Mouse (Mus musculus) CD4-positive, CD25-positive, alpha-beta regulatory T cell, adult 4 months (primary cell): ENCODE measurements around the gene Cobl. TPM values are rescaled to one million over a fixed set of nuclear protein-coding genes. Genes with fewer than 3 reads are reported as not detected.

Experiments
- ATAC-seq: one replicate; pipeline ENCODE4 v1.8.0; 2017
- polyA plus RNA-seq, 2 experiments: library from polyadenylated mRNA; unstranded; fragments of 100-300 nt; shearing (Covaris generic); gene quantifications; one replicate each; pipeline ENCODE4 v1.2.1; 2017

Gene Cobl
- polyA plus RNA-seq, 2 experiments from 2014 or later = 0.78 TPM; not detected in 1

GRCm38 (mm10) chr11:12215582-12215981 lies 249.2 kb downstream of the Cobl start:
- no peak for ATAC-seq

- ATAC-seq = no peak
Measured at GRCm38 (mm10) chr11:12208574-12208973, 256.2 kb downstream of the Cobl start.

- ATAC-seq = no peak
Measured at GRCm38 (mm10) chr11:12205201-12206161, 259.3 kb downstream of the Cobl start.

GRCm38 (mm10) chr11:12199441-12199840 lies 265.3 kb downstream of the Cobl start:
- no peak for ATAC-seq

- ATAC-seq = no peak
Measured at GRCm38 (mm10) chr11:12198700-12199349, 265.9 kb downstream of the Cobl start.

GRCm38 (mm10) chr11:12198017-12198416 lies 266.7 kb downstream of the Cobl start:
- no peak for ATAC-seq

GRCm38 (mm10) chr11:12197542-12197941 lies 267.2 kb downstream of the Cobl start:
- no peak for ATAC-seq

- ATAC-seq = no peak
Measured at GRCm38 (mm10) chr11:12195390-12195789, 269.4 kb downstream of the Cobl start.

- ATAC-seq = no peak
Measured at GRCm38 (mm10) chr11:12193369-12193768, 271.4 kb downstream of the Cobl start.

GRCm38 (mm10) chr11:12191386-12191785 lies 273.4 kb downstream of the Cobl start:
- no peak for ATAC-seq

GRCm38 (mm10) chr11:12190417-12190816 lies 274.3 kb downstream of the Cobl start:
- no peak for ATAC-seq
